Mouse (Mus musculus) right cerebral cortex, postnatal 14 days (tissue): ENCODE results near the gene Fam129a.
"Not testable (repeated sequence)": the region's sequence is repeated elsewhere in the genome, so short reads cannot be mapped to it uniquely, and the experiment has no call there.

Experiments
- DNase-seq: peaks from one replicate; pipeline ENCODE4 v3.0.0; 2022

Fam129a gene

DNA sequence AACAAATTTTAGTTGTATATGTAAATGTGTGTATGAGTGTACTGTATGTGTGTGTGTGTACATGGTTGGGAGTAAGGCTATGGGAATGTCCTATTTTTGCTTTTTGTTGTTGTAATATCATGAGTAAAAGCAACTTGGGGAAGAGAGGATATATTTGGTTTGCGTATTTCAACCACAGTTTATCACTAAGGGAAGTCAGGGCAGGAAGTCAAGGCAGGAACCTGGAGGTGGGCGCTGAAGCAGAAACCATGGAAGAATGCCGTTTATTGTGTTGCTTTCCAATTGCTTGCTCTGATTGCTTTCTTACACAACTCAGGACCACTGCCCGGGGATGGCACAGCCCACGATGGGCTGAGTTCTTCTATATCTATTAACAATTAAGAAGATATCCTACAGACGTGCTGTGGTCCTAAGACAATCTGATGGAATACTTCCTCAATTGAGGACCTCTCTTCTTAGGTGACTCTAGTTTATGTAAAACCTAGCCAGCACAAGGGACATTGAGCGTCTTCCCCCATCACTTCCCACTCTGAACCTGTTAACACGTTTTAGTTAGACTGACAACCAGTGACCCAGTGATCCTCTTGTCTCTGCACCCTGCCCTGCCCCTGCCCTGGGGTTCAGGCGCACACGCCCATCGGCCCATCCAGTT is 13.7 kb downstream of the Fam129a start:
- DNase-seq = no peak

DNA sequence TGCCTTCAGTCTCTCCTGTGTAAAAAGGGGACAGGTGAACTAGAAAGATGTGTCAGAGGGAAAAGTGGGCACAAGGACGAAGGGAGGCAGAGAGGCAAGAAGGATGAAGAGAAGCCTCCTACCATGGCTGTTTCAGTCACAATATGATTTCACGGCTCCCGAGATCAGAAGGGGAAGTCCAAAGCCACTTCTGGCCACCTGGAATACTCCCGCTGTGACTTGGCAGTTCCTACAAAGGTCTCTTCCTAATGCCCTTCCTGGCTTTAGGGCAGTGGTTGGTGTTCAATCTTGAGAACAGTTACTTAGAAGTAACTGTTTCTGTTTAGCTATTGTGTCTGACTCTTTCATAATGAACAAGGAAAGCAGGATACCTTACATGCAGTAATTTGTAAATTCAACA is 14.7 kb downstream of the Fam129a start:
- DNase-seq = no peak

DNA sequence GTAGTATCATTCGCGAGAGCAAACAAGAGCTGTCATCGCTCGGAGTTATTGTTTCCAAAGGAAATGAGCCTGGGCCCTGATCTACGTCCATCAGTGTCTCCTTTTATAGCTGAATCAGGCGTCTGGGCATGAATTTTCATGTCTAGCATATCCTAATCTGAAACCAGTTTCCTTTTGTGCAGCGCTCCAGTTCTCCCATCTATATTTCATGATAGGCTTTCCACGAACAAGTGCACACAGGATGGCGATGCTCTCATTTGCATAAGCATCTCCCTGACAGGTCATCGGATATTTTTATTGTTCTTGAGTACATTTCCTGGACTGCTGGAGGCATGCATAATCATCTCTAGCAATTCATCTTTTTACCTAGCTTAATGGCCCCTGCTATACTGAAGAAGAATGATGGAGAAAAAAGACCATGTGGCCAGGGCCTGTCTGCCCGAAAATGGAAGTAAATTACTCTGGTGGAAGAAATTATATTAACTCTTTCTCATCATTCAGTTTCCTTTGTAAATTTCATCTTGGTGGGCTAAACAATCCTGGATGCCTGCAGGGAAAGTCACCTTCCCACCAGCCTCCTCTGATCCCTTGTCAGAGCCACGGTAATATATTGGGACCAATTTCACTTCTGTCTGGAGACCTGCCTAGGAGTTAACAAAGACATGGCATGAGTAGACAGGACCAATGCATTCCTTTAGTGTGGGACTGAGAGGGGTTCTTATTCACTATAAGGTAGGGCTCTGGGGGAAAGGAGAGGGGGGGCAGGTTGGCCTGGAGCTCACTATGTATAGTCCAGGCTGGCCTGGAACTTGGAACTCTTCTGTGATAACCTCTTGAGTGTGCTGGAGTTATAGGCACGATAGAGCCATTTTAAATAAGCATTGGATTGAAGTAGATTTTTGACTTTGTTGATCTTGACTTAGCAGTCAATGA is 21.4 kb downstream of the Fam129a start:
- DNase-seq = no peak

DNA sequence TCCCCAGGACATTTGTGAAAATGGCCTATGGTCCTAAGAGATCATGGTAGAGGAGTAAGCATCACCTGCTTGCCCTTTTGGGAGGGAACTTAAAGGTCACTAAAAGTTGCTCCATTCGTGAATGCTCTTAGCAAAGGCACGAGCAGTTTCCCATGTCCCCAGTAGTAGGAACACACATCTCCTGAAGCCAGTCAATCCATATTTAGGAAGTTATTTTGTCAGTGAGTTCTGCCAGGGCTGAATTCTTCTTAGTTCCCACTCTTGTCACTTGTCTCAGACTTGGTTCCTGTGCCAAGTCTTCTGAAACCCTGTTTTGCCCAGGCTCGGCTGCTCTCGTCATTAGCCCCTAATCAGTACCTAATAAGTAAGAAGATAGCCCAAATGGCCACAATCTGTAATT is 23.9 kb downstream of the Fam129a start:
- no peak for DNase-seq

DNA sequence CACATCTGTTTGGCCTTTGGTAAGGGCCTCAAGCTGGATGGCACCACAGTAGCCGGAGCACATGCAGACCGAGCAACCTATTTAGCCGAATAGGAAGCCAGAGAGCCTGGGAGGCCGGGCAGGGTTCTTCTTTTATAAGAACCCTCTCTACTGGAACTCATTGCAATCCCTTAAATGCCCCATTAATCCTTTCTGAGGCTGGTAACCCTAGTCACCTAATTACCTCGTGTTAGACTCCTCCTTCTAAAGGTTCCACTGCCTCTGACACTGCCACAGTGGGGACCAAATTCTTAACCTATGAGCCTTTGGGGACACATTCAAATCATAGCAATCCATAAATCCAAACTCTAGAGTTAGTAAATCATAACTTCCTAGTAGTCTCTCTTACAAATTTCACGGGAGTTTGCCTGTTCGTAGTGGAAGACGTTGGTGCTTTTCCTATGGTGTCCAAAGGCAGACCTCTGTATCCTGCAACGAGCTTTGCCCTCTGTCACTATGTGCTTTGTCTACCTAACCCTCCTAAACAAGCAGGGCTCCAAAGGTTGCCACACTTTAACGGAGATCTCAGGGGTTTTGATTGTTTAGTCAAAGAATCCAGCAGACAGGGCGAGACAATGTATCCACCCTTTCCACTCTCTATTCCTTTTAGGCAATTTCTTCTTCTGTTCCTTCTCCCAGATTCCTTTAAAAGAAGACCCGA is 24.8 kb downstream of the Fam129a start:
- DNase-seq = no peak

DNA sequence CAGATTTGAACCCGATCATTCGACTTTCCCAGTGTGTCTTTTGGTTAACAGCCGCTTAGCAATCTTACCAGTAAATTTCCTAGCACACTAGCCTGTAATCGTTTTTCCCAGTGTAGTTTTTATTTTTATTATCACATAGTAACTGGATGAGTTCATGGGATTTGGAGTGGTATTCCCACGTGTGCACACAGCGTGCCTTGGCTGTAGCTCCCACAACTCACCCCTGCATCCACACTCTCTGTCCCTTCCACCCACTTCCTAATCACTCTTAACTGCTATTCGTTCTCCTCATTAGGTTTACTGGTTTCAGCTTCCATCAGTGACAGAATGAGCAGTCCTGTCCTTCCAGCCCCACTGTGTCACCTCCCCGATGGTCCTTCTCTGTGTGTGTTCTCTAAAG is 25.6 kb downstream of the Fam129a start:
- no peak for DNase-seq

DNA sequence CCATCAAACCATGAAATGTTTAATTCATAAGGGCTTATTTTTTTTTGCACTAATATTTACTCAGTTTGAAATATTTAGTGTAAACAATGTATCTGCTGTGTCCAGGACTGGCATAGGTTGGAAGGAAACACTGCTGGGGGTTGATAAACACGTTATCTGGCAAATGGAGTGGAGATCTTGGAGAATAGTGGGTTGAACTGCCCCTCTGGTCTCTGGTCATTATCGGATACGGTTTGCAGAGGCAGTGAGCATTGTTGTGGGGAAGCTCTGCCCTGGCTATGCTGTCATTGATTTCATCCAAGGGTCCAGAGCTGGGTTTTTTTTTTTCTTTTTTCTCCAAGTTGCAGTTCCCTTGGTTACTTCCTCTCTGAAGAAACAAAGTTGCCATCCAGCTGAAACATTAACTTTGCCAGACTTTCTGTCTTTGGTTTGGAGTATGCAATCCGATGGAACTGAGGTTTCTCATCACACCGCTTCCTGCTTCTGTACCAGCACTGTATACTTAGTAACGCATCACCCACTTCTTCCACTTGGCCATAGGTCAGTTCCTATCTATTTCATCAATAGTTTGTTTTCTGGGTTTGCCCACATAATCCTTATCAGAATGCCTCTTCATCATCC is 26.8 kb downstream of the Fam129a start:
- DNase-seq = no peak

DNA sequence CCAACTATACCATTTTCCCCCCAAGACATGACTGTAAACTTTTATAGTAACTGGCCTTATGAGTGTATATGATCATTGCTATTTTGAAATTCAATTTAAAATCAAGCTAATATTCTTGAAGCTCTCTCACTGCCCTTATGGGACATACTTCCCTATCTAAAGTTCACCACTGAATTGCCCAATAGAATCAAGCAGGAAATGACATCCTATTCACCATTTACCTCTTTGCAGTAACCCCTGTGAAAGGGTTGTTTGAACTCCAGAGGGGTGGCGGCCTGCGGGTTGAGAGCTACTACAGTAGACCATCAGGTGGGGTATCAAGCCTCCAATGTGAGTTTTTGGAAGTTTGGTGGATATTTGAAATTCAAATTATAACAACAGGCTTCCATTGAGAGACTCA is 27.9 kb downstream of the Fam129a start:
- DNase-seq = no peak

DNA sequence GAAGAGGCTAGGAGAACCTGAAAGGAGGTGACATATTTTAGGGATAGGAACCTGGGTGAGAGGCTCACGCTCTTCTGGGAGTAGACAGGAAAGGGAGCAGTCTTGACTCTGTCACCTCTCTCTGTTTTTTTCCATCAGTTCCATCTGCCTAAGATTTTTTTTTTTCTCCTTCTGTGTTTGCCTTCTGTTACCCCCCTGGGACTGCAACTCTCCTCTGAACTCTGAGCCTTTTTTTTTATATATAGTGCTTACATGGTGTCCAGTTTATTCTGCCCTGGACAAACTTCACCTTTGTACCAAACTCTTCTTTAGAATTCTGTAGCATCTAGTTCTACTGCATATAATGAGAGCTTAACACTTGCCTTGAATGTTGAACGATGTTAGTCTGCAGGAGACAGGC is 33.3 kb downstream of the Fam129a start:
- no peak for DNase-seq

DNA sequence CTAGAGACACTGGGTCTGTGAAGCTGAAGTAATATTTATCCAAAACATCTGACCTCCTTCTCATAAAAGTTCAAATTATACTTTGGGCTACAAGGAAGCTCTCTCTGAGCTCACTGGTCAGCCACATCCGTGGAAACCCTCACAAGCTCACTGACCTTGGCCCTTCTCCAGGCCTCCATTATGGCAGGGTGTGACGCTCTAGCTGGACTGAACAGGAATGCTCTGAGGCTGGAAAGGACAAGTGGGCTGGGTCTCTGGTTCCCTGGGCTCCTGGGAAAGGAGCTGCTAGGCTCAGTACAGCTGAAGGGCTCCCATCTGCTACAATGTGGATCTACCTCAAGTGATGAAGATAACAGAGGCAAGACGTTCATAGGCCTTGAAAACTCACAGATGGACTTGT is 37.0 kb downstream of the Fam129a start:
- not testable (repeated sequence) for DNase-seq

DNA sequence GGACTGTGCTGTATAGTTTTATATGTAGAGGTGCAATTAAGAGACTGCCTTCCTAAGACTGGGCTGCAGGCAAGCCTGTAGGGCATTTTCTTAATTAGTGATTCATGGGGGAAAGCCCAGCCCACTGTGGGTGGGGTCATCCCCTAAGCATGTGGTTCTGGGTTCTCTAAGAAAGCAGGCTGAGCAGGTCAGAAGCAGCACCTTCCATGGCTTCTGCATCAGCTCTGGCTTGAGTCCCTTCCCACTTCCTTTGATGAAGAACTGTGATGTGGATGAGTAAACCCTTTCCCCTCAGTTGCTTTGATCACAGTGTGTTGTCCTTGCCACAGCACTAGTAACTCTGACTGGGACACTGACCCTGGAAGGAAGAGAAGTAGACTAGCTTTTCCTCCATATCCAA is 39.6 kb downstream of the Fam129a start:
- DNase-seq = no peak

DNA sequence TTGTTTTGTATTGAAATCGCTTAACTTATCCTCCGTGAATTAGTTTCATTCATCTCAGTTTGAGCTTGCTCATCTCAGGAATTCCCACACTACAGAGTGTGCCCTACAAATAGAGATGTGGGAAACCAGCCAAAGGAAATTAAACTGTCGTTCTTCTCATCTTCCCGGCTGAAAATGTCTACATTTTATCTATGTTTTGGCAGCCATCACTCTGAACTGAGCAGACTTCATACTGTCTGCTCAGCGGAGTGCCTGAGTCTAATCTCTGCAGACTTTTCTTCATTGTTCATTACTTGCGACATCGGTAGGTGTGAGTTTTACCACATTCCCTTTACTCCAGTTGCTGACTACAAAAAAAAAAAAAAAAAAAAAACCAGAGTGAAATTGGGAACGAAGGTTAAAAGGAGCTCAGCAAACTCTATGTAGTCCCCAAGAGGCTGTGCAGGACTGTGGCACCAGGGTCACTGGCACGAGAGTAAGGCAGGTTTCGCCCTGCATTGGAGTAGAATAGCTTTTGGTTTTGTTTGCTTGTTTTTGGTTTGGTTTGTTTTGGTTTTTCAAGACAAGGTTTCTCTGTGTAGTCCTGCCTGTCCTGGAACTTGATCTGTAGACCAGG is 43.4 kb downstream of the Fam129a start:
- no peak for DNase-seq

DNA sequence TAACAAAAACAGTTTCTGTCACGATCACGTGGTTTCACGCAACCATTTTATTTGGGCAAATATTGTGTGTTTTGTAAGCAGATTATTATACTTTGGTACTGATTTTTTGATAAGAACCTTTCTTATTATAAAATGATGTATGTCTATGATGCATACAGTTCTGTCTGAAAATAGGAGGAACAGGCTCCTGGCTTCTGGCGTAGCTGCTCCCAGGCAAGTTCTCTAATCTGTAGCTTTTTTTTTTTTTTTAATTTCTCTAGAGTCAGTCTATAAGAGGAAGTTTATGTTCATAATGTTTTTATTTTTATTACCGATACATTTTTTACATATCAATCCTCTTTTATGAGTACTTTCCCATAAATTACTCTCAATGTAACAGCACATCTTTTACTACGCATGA is 44.6 kb downstream of the Fam129a start:
- DNase-seq = no peak

DNA sequence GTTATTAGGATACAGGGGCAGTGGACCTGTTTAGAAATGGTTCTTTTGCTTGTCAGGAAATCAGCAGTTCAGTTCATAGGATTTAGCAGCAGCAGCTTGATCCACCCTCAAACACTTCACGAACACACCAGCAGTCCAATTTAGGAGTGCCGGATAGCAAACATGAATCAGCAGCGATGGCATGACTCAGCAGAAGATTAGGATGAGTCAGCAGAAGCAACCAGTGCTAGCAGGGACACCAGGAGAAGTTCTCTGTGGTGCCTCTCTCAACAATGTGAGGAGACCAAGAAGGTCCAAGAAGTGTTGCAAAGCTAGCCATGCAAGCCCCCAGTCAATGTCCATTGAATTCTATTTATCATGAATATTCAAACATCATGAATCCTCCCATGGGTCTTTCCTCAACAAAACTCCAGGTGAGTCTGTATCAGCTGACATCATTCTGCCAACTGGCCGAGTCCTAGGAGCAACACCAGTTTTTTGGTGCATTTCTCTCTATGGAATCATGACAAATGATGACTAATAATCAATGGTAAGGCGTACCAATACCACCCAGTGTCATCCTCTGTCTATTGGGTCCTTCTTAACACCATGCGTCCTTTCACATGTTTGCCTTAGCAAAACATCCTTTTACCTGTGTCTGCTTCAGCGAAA is 45.7 kb downstream of the Fam129a start:
- DNase-seq = no peak

DNA sequence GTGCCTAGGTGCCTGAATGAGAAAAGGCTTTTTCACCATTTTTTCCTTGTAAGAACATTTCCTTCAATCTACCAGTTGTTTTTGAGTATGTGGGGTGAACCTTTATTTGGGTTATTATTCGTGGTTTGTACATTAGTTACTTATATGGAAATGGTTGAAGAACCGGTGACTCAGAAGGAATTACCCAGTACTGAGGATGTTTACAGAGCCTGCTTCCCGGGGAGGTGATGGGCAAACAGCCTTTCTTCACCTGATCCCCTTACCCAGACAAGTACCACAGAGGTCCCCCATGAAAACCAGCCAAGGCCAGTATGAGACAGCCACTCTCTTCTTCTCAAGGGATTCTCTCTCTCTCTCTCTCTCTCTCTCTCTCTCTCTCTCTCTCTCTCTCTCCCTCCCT is 47.3 kb downstream of the Fam129a start:
- DNase-seq = no peak

DNA sequence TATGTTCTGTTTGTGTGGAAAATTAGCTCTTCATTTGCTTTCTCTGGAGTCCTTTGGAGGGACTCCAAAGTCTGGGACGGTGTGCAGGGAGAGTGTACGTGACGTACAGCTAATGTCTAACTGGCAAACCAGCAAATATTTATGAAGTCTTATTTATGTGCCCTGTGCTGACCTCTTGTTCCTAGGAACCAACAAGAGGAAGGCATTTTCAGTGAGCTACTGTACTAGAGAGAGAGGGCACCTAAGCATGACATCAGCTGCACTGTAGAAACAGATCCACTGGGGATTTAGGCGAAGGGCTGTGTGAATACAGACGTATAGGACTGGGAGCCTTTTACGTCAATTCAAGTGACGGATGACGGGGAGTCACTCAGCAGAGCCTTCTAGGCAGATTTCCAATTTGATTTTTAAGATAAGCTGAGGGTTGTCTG is 48.3 kb downstream of the Fam129a start:
- DNase-seq = no peak

DNA sequence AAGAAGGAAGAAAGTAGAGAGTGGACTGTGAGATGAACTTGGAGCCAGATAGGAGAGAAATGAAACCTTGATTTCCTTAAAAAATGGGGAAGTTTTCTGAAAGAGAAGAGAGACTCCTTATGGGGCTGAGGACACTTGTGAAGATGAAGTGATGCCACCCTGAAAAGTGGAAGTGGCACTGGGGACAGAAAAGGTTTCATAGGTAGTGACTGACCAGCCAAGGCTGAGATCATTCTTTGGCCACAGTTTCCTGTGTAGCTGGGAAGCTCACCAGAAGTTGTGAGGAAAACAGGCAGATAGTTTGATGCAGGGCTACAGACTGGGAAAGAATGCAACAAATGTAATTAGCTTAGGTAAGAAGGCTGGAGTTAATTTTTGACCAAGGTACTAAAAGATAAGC is 49.7 kb downstream of the Fam129a start:
- no peak for DNase-seq

DNA sequence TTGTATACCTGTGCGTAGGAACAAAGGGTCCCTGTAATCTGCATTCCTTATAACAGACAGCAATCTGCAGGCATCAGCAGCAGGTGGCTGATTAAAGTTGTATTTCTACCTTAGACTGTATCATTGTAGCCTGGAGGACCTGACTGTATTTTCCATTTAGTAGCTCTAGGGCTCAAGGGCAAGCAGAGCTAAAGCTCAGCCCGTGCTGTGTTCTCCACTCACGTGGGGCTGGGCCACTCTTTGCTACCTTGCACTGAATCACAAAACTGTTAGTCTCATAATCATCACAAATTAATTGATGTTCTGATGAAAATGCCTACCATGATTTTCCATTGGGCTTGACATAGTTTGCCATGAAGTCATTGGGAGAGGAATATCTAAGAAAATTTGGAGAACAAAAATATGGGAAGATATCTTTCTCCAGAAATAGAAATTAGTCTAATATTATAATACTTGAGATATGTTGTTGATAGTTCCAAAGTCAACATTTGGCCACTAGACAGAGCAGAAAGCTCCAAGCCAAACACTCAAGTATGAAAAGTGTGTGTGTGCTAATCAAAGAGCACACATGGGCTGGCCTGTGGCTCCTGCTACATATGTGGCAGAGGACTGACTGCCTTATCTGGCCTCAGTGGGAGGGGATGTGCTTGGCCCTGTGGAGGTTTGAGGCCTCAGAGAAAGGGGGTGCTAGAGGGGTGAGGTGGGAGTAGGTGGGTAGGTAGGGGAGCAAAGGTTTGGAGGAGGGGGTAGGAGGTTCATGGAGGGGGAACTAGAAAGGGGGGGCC is 53.6 kb downstream of the Fam129a start:
- no peak for DNase-seq

DNA sequence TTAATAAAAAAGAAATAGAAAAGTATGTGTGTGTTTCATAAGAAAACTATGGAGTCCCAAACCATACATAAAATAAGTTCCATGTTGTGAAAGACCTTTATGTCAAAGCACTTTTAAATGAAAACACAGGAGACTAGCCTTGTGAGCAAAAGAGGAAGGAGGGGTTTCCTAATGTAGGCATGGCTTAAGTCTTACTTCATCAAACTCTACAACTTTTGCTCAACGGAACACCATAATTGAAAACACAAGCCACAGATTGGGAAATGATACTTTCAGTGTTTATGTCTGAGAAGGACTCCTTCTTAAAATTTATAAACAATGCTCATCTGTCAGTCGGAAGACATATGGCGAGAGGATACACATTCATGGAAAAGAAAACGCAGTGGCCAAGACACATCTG is 54.3 kb downstream of the Fam129a start:
- no peak for DNase-seq

DNA sequence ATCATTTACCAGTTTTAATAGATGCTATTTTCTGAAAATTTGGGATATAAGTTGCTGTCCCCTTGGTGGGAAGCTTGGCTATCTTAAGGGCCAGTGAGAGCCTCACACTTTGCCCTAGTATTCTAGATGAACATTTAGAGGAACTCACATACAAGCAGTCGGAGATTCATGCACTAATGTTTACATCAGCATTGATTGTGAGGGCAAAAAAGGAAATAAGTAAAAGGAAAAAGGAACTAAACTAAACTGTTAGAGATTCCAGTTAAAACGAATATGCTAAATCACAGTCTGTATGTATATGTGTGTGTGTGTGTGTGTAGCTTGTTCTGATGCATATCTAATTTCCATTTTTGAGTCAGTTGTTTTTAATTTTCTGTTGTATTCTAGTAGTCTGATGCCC is 54.7 kb downstream of the Fam129a start:
- DNase-seq = no peak

DNA sequence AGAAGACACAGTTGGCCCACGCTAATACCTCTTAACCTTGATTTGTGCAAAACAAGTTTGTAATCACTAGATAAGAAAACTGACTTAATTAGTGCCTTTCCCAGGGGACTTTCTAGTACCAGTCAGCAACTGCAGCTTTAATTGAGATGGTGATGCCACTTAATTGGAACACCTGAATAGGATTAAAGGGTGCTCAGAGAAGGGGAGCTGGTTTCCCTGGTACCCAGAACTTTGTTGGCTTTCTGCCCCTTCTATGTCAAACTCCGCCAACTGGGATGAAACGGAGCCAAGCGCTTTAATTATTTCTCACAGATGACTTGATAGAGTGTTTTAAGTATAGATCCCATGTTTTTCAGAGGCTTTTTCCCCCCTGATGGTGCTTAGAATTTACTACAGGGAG is 55.6 kb downstream of the Fam129a start:
- no peak for DNase-seq

DNA sequence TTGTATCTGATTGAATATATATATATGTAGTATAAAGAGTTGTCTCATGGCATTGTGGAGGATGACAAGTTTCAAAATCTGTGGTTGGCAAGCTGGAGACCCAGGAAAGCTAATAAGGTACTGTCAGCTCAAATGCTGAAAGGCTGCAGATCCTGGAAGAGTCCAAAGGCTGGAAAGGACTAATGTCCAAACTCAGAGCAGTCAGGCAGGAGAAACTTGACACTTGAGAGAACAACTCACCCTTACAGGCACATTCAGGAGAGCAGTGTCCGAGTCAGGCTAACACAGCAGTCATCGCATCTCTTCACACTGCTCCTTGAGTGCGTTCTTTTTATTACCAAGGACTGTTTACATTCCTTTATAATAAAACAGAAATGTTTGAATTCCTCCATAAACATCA is 56.2 kb downstream of the Fam129a start:
- no peak for DNase-seq
